Mouse (Mus musculus) spleen, adult 2 months (tissue): ENCODE measurements at regions not wholly inside any gene's neighbourhood (a gene's known extent, or its start where the extent isn't known, plus 50 kb on each side); places are given as distances from the start of the nearest gene placed in this dataset.

Experiments
- DNase-seq, 2 experiments: peaks; one replicate each; pipeline versions ENCODE4 v3.0.0 to v3.0.0-alpha.2; 2012 to 2021; ENCODE audit warnings: low spot score in 2 of 2, low read depth in 1 of 2
- H3K27ac ChIP-seq: fragments of 200-500 bp; 2 replicates; pipeline ENCODE4 v1.5.1; 2012; ENCODE audit warnings: low read length, inconsistent platforms; ENCODE audit not compliant: insufficient read depth
- H3K27me3 ChIP-seq: fragments of 200-500 bp; 2 replicates; pipeline ENCODE4 v1.6.1; 2012; ENCODE audit warnings: mild to moderate bottlenecking, moderate library complexity, low read length, inconsistent platforms; ENCODE audit not compliant: control insufficient read depth, insufficient read depth
- H3K36me3 ChIP-seq: fragments of 200-500 bp; 2 replicates; pipeline ENCODE4 v1.6.1; 2012; ENCODE audit warnings: mild to moderate bottlenecking, low read length, inconsistent platforms; ENCODE audit not compliant: control insufficient read depth, insufficient read depth
- H3K4me1 ChIP-seq: fragments of 200-500 bp; 2 replicates; pipeline ENCODE4 v1.6.1; 2011; ENCODE audit warnings: inconsistent platforms; ENCODE audit not compliant: control insufficient read depth, insufficient read depth, insufficient read length
- H3K4me3 ChIP-seq: fragments of 200-500 bp; 2 replicates; pipeline ENCODE4 v1.5.1; 2011; ENCODE audit warnings: mild to moderate bottlenecking, inconsistent platforms; ENCODE audit not compliant: insufficient read depth, insufficient read length; ENCODE audit errors: extremely low read depth
- CTCF ChIP-seq: fragments of 200-500 bp; IDR thresholded peaks from 2 replicates; pipeline ENCODE4 v1.5.1; 2011; ENCODE audit warnings: mild to moderate bottlenecking, inconsistent platforms; ENCODE audit not compliant: insufficient read depth, insufficient read length, insufficient replicate concordance; ENCODE audit errors: extremely low read depth
- POLR2A ChIP-seq: fragments of 200-500 bp; IDR thresholded peaks from 2 replicates; pipeline ENCODE4 v1.6.1; 2011; ENCODE audit warnings: low read depth, low read length, inconsistent platforms
- WGBS: fragments of 180-500 bp; shearing (Covaris S2); methylation state at CpG from one replicate; pipeline ENCODE4 v1.1.7; 2018; 5-methylcytosine and 5-hydroxymethylcytosine counted together

DNA sequence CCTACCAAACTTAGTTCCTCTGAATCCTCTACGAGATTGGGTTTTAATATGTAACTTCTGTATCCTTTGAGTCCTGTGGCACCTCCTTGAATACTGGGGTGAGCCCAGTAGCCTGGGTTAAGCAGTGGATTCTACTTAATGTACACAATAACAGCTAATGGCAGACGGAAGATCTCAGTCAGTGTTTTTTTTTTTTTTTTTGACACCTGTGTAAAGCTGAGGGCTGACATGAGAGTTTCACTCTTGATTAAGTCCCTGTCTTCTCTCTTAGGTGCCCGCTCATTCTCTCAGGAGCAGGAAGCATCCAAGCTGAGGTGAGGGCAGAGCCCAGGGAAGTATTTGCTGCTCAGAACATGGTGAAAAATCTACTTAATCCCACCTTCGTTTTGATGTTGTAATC lies 133.0 kb downstream of the Tsen15 start:
- Histone ChIP-seq H3K4me3 (no peak overlapping the region), H3K27me3 (no peaks in the 10 kb centered on the region), H3K4me1 (peaks cover 9% of the 10 kb centered on the region; the same call in 1 of the 2 replicates), H3K36me3 (no peaks in the 10 kb centered on the region), H3K27ac (no peak overlapping the region)
- TF ChIP-seq CTCF (no peak), POLR2A (no peak)
- WGBS = 49% methylated on average over 4 of the region's 4 CpGs
- DNase-seq = no peak

DNA sequence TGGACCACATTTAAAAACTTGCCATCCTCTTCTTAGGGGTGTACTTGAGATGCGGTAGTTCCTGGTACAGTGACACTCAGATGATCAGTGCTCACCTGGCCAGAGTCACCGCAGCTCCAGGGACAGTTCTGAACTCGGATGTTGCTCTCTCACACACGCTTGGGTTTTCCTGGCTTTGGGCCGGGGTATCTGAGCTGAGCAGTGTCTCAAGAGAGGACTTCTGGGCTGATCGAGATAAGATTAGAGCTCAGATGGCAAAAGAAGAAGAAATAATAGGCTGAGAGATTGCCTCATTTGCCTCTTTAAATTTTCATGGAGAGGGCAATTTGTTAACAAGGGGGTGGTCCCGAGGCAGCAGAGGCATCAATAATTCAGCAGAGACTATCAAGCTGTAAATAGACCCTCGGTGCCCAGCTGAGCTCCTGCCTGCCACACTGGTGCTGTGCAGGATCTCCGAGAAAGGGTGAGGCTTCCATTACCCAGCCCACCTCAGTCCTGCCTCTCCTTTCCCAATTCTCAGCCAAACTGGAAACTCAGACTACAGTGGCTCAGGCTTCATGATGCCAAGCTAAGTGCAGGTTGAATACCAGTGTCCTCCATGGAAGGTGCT lies 133.7 kb downstream of the Tsen15 start:
- 82% methylated on average over 9 of the region's 9 CpGs for WGBS
- no peak overlapping the region for H3K4me3 ChIP-seq
- H3K4me1 ChIP-seq = peaks cover 9% of the 10 kb centered on the region; the same call in 1 of the 2 replicates

DNA sequence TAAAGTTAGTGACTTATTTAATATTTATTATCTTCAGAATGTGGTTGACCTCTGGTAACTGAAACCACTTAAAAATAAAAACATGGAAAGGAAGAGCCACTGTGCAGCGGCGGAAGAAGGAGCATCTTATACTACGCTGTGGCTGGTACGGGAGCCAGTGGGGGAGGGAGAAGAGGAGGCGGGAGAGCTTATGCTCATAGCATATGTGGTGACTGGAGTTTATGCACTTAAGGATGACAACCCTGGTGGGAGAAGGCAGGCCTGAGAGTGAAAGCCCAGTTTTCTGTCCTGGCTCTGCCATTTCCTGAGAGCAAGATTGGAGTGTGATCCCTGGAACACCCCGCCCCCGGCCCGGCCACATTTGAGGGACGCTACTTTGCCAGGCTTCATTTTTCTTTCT lies 145.5 kb downstream of the Tsen15 start:
- no peak overlapping the region for H3K4me3 ChIP-seq
- no peaks in the 10 kb centered on the region for H3K27me3 ChIP-seq
- 95% methylated on average over 9 of the region's 9 CpGs for WGBS
- TF ChIP-seq POLR2A (no peak), CTCF (no peak)
- H3K36me3 ChIP-seq = no peaks in the 10 kb centered on the region
- H3K4me1 ChIP-seq = no peaks in the 10 kb centered on the region
- DNase-seq = no peak
- H3K27ac ChIP-seq = no peak overlapping the region

More for the DNA sequence above, 133.7 kb downstream of the Tsen15 start:
- TF ChIP-seq POLR2A (no peak), CTCF (no peak)
- DNase-seq = no peak
- H3K36me3 ChIP-seq = no peaks in the 10 kb centered on the region
- no peak overlapping the region for H3K27ac ChIP-seq
- no peaks in the 10 kb centered on the region for H3K27me3 ChIP-seq

DNA sequence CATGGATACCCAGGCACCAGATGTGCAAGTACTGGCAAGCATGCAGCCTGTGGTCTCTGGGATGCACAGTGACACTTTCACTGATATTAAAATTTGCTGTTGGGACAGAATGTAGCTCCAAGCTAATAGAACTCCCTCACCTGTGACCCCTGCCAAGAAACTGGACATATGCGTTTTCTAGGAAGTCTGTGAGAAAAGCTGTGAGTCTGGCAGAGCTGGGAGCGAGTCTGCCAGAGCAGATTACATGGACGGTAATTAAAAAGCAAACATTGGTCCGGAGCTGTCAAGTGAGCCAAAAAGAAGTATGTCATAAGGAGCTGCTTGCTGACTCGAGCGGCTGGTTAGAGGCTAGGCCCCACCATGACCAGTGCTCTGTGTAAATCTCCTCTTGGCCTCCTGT lies 147.1 kb downstream of the Tsen15 start:
- WGBS = 89% methylated on average over 6 of the region's 6 CpGs
- Histone ChIP-seq H3K27ac (no peak overlapping the region), H3K36me3 (no peaks in the 10 kb centered on the region), H3K4me3 (no peak overlapping the region), H3K4me1 (no peaks in the 10 kb centered on the region), H3K27me3 (no peaks in the 10 kb centered on the region)
- no peak for DNase-seq
- TF ChIP-seq CTCF (no peak), POLR2A (no peak)

DNA sequence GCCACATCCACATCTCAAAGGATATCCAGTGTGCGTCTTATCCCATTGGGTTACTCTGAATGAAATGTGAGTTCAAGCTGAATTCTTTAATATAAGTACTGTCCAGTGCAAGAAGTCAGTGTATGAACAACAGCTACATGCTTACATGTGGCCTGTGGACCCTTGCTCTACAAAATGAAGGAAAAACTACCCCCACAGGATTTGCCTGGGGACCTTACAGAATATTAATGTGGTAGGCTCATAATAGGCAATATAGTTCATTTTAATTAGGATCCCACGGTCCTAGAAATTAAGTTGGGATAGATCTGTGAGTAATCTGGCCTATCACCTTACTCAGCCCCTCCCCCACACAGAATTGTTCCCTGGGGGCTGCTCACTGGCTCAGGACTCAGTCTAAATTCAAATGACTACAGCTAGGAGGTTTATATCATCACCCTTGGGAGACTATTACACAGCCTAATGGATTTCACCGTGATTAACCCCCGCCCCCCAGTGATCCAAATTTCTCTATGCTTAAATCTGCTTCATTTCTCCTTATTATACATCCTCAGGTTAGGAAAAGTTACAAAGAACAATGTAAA lies 145.4 kb upstream of the 1700025G04Rik start:
- Histone ChIP-seq H3K36me3 (no peaks in the 10 kb centered on the region), H3K27ac (no peak overlapping the region), H3K4me3 (no peak overlapping the region), H3K4me1 (no peaks in the 10 kb centered on the region; the same call in 1 of the 2 replicates), H3K27me3 (no peaks in the 10 kb centered on the region)
- no peak for TF ChIP-seq POLR2A
- TF ChIP-seq CTCF = no peak
- DNase-seq = no peak
- 87% methylated on average over 4 of the region's 4 CpGs for WGBS

DNA sequence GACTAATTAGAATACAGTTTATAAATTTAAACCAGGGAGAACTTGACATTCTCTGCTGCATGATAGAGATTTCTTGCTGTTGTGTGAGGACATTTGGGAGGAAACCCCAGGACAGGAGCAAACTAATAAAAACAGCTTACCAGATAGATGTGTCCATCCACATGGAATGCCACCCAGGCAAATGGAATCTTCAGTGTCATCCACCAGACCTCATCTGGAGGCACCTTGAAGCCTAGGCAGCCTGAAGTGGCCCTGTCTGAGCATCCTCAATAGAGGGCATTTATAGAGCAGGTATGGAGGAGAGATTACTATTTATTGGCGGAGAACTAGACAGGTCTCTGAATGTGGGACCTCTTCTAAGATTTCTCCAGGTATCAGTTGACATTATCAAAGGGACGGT lies 144.8 kb upstream of the 1700025G04Rik start:
- no peaks in the 10 kb centered on the region for H3K36me3 ChIP-seq
- no peaks in the 10 kb centered on the region for H3K27me3 ChIP-seq
- no peak overlapping the region for H3K27ac ChIP-seq
- H3K4me1 ChIP-seq = no peaks in the 10 kb centered on the region; the same call in 1 of the 2 replicates
- no peak for TF ChIP-seq CTCF
- TF ChIP-seq POLR2A = no peak
- WGBS = 98% methylated on average over 2 of the region's 2 CpGs
- no peak for DNase-seq
- no peak overlapping the region for H3K4me3 ChIP-seq

DNA sequence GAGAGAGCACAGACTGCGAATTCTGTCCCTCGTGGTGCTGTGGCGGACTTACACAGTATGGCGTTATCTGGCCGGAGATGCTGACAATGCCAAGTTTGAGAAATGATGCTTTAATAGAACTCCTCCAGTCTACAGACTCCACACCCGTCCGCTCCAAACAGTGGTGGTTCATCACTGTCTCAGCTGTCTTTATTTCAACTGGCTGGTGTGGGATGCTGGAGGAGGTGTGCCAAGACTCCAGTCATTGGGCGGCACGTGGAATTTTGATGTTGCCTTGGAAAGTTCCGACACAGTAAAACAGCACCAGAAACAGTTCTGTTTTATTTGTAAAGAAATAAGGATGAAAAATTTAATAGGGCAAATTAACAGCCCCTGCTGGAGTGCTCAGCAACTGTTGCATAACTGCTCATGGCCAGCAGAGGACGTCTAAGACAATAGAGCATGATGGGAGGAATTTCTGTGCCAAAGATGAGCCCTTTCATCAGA lies 141.8 kb upstream of the 1700025G04Rik start:
- Histone ChIP-seq H3K27me3 (no peaks in the 10 kb centered on the region), H3K36me3 (no peaks in the 10 kb centered on the region), H3K4me3 (no peak overlapping the region), H3K27ac (no peak overlapping the region), H3K4me1 (no peaks in the 10 kb centered on the region; the same call in 1 of the 2 replicates)
- no peak for TF ChIP-seq CTCF
- no peak for TF ChIP-seq POLR2A
- DNase-seq = no peak
- 84% methylated on average over 11 of the region's 11 CpGs for WGBS
